Mouse (Mus musculus): ENCODE data around the gene Smarcd1. TPM values are rescaled to one million over a fixed set of nuclear protein-coding genes. Genes with fewer than 3 reads are reported as not detected.

Smarcd1 gene
- polyA plus RNA-seq, 1 experiment from 2014 or later, result 10.9 TPM

GRCm38 (mm10) chr15:99688712-99689111 is 13.2 kb upstream of the Smarcd1 start:
- Histone ChIP-seq H3K4me3 (ENCODE audit: low read depth, low read length) (no peak overlapping the region), H3K36me3 (ENCODE audit: control insufficient read depth, insufficient read depth, low read length) (no peaks in the 10 kb centered on the region), H3K9ac (ENCODE audit: low read length) (no peak overlapping the region), H3K4me2 (replicated peaks; ENCODE audit: low read depth) (no peak overlapping the region), H3K4me1 (replicated peaks; ENCODE audit: control insufficient read depth, insufficient read depth) (no peaks in the 10 kb centered on the region), H3K27me3 (ENCODE audit: control insufficient read depth, insufficient read depth, low read length) (no peaks in the 10 kb centered on the region), H3K27ac (replicated peaks) (no peak overlapping the region), H3K9me3 (ENCODE audit: control insufficient read depth, low read length) (no peaks in the 10 kb centered on the region)
- WGBS, result 3% methylated on average over 4 of the region's 4 CpGs
- ATAC-seq (ENCODE audit: low FRiP score, low TSS enrichment) (peak; percentile 59; the same call in 1 of the 2 replicates), DNase-seq (ENCODE audit: low spot score) (peak; percentile 57)
- TF ChIP-seq EP300 (optimal IDR thresholded peaks at IDR 0.05) (no peak), CTCF (IDR thresholded peaks at IDR 0.05; ENCODE audit: low read depth) (peak; percentile 96)

GRCm38 (mm10) chr15:99690924-99691323 is 11.0 kb upstream of the Smarcd1 start:
- Histone ChIP-seq H3K36me3 (ENCODE audit: control insufficient read depth, insufficient read depth, low read length) (no peaks in the 10 kb centered on the region), H3K9me3 (ENCODE audit: control insufficient read depth, low read length) (no peaks in the 10 kb centered on the region), H3K4me2 (replicated peaks; ENCODE audit: low read depth) (no peak overlapping the region), H3K4me3 (ENCODE audit: low read depth, low read length) (no peak overlapping the region), H3K27ac (replicated peaks) (no peak overlapping the region), H3K4me1 (replicated peaks; ENCODE audit: control insufficient read depth, insufficient read depth) (no peaks in the 10 kb centered on the region), H3K9ac (ENCODE audit: low read length) (no peak overlapping the region), H3K27me3 (ENCODE audit: control insufficient read depth, insufficient read depth, low read length) (no peaks in the 10 kb centered on the region)
- TF ChIP-seq EP300 (optimal IDR thresholded peaks at IDR 0.05), result no peak
- no peak for TF ChIP-seq CTCF (IDR thresholded peaks at IDR 0.05; ENCODE audit: low read depth)
- 20% methylated on average over 4 of the region's 4 CpGs for WGBS
- no peak for ATAC-seq (ENCODE audit: low FRiP score, low TSS enrichment)
- DNase-seq (ENCODE audit: low spot score), result no peak

- WGBS, result 34% methylated on average over 9 of the region's 9 CpGs
- H3K9me3 ChIP-seq (ENCODE audit: control insufficient read depth, low read length), result no peaks in the 10 kb centered on the region
- no peak overlapping the region for H3K4me2 ChIP-seq (replicated peaks; ENCODE audit: low read depth)
- H3K36me3 ChIP-seq (ENCODE audit: control insufficient read depth, insufficient read depth, low read length), result no peaks in the 10 kb centered on the region
- H3K27ac ChIP-seq (replicated peaks), result no peak overlapping the region
- TF ChIP-seq EP300 (optimal IDR thresholded peaks at IDR 0.05), result no peak
- no peak for TF ChIP-seq CTCF (IDR thresholded peaks at IDR 0.05; ENCODE audit: low read depth)
- no peaks in the 10 kb centered on the region for H3K27me3 ChIP-seq (ENCODE audit: control insufficient read depth, insufficient read depth, low read length)
- no peaks in the 10 kb centered on the region for H3K4me1 ChIP-seq (replicated peaks; ENCODE audit: control insufficient read depth, insufficient read depth)
- ATAC-seq (ENCODE audit: low FRiP score, low TSS enrichment), result no peak
- DNase-seq (ENCODE audit: low spot score), result no peak
- H3K4me3 ChIP-seq (ENCODE audit: low read depth, low read length), result no peak overlapping the region
- H3K9ac ChIP-seq (ENCODE audit: low read length), result no peak overlapping the region
Measured at GRCm38 (mm10) chr15:99691976-99692375, 10.0 kb upstream of the Smarcd1 start.

DNA sequence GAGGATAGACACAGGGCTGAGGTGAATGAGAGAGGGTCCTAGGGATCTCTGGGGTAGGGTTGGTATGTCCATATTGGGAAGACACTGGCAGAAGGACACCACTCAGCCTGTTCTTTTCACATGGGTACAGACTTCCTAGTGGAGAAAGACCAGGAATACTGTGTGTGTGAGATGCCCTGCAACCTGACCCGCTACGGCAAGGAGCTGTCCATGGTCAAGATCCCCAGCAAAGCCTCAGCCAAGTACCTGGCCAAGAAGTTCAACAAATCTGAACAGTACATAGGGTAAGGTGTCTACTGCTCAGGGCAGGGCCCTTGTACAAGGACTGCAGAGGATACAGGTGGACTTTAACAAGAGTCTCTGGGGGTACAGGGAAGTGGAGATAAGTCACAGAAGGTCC is 4.6 kb upstream of the Smarcd1 start:
- Histone ChIP-seq H3K36me3 (ENCODE audit: control insufficient read depth, insufficient read depth, low read length) (no peaks in the 10 kb centered on the region), H3K27me3 (ENCODE audit: control insufficient read depth, insufficient read depth, low read length) (no peaks in the 10 kb centered on the region), H3K4me1 (replicated peaks; ENCODE audit: control insufficient read depth, insufficient read depth) (no peaks in the 10 kb centered on the region), H3K4me2 (replicated peaks; ENCODE audit: low read depth) (no peak overlapping the region), H3K4me3 (ENCODE audit: low read depth, low read length) (no peak overlapping the region), H3K27ac (replicated peaks) (no peak overlapping the region), H3K9me3 (ENCODE audit: control insufficient read depth, low read length) (no peaks in the 10 kb centered on the region), H3K9ac (ENCODE audit: low read length) (no peak overlapping the region)
- TF ChIP-seq CTCF (IDR thresholded peaks at IDR 0.05; ENCODE audit: low read depth), result no peak
- TF ChIP-seq EP300 (optimal IDR thresholded peaks at IDR 0.05), result no peak
- DNase-seq (ENCODE audit: low spot score) (peak; percentile 40), ATAC-seq (ENCODE audit: low FRiP score, low TSS enrichment) (no peak)
- WGBS, result 14% methylated on average over 2 of the region's 2 CpGs

GRCm38 (mm10) chr15:99698533-99699085 is 3.3 kb upstream of the Smarcd1 start:
- WGBS, result 32% methylated on average over 20 of the region's 20 CpGs

GRCm38 (mm10) chr15:99699715-99700114 is 2.2 kb upstream of the Smarcd1 start:
- no peaks in the 10 kb centered on the region for H3K4me1 ChIP-seq (replicated peaks; ENCODE audit: control insufficient read depth, insufficient read depth)
- no peak overlapping the region for H3K4me3 ChIP-seq (ENCODE audit: low read depth, low read length)
- ATAC-seq (ENCODE audit: low FRiP score, low TSS enrichment) (no peak), DNase-seq (ENCODE audit: low spot score) (no peak)
- no peak for TF ChIP-seq EP300 (optimal IDR thresholded peaks at IDR 0.05)
- no peak for TF ChIP-seq CTCF (IDR thresholded peaks at IDR 0.05; ENCODE audit: low read depth)
- no peaks in the 10 kb centered on the region for H3K27me3 ChIP-seq (ENCODE audit: control insufficient read depth, insufficient read depth, low read length)
- no peak overlapping the region for H3K27ac ChIP-seq (replicated peaks)
- H3K4me2 ChIP-seq (replicated peaks; ENCODE audit: low read depth), result no peak overlapping the region
- no peaks in the 10 kb centered on the region for H3K9me3 ChIP-seq (ENCODE audit: control insufficient read depth, low read length)
- no peaks in the 10 kb centered on the region for H3K36me3 ChIP-seq (ENCODE audit: control insufficient read depth, insufficient read depth, low read length)
- 85% methylated on average over 10 of the region's 10 CpGs for WGBS
- no peak overlapping the region for H3K9ac ChIP-seq (ENCODE audit: low read length)

More at GRCm38 (mm10) chr15:99698533-99699085, 3.3 kb upstream of the Smarcd1 start:
- Histone ChIP-seq H3K4me2 (replicated peaks; ENCODE audit: low read depth) (no peak overlapping the region), H3K4me3 (ENCODE audit: low read depth, low read length) (no peak overlapping the region), H3K27me3 (ENCODE audit: control insufficient read depth, insufficient read depth, low read length) (no peaks in the 10 kb centered on the region), H3K27ac (replicated peaks) (no peak overlapping the region), H3K9ac (ENCODE audit: low read length) (no peak overlapping the region), H3K4me1 (replicated peaks; ENCODE audit: control insufficient read depth, insufficient read depth) (no peaks in the 10 kb centered on the region), H3K36me3 (ENCODE audit: control insufficient read depth, insufficient read depth, low read length) (no peaks in the 10 kb centered on the region), H3K9me3 (ENCODE audit: control insufficient read depth, low read length) (no peaks in the 10 kb centered on the region)
- DNase-seq (ENCODE audit: low spot score) (no peak), ATAC-seq (ENCODE audit: low FRiP score, low TSS enrichment) (no peak)
- TF ChIP-seq CTCF (IDR thresholded peaks at IDR 0.05; ENCODE audit: low read depth) (no peak), EP300 (optimal IDR thresholded peaks at IDR 0.05) (no peak)
